Mouse (Mus musculus) heart, embryonic 13.5 days (tissue): Measurements from ENCODE around the gene Ccdc63. TPM values are rescaled to one million over a fixed set of nuclear protein-coding genes. Genes with fewer than 3 reads are reported as not detected.

Source experiments
- ATAC-seq: fragments of 200-750 bp; cut with Nextera tagmentation; 2 replicates; pipeline ENCODE4 v1.8.0; 2017; ENCODE audit warnings: moderate TSS enrichment; ENCODE audit not compliant: insufficient number of reproducible peaks, low FRiP score, low TSS enrichment; ENCODE audit errors: extremely low read depth
- H3K27ac ChIP-seq: fragments of 300-500 bp; sonication (generic); replicated peaks from 2 replicates; pipeline ENCODE4 v1.5.1; 2015; ENCODE audit warnings: moderate library complexity, mild to moderate bottlenecking, inconsistent platforms
- H3K27me3 ChIP-seq: fragments of 300-500 bp; sonication (generic); replicated peaks from 2 replicates; pipeline ENCODE4 v1.6.1; 2015; ENCODE audit warnings: mild to moderate bottlenecking, inconsistent platforms
- H3K36me3 ChIP-seq: fragments of 300-500 bp; sonication (generic); 2 replicates; pipeline ENCODE4 v1.6.1; 2015; ENCODE audit warnings: mild to moderate bottlenecking, inconsistent platforms
- H3K4me1 ChIP-seq: fragments of 300-500 bp; sonication (generic); 2 replicates; pipeline ENCODE4 v1.6.1; 2015; ENCODE audit warnings: inconsistent platforms
- H3K4me2 ChIP-seq: fragments of 300-500 bp; sonication (generic); 2 replicates; pipeline ENCODE4 v1.6.1; 2015; ENCODE audit warnings: inconsistent platforms, mild to moderate bottlenecking, moderate library complexity
- H3K4me3 ChIP-seq: fragments of 300-500 bp; sonication (generic); 2 replicates; pipeline ENCODE4 v1.5.1; 2015; ENCODE audit warnings: moderate library complexity, mild to moderate bottlenecking, inconsistent platforms
- H3K9ac ChIP-seq: fragments of 300-500 bp; sonication (generic); 2 replicates; pipeline ENCODE4 v1.6.1; 2015; ENCODE audit warnings: inconsistent platforms, mild to moderate bottlenecking, moderate library complexity
- H3K9me3 ChIP-seq: fragments of 300-500 bp; sonication (generic); 2 replicates; pipeline ENCODE4 v1.6.1; 2016; ENCODE audit warnings: inconsistent platforms
- WGBS: fragments of 180-500 bp; shearing (Covaris S2); methylation state at CpG from one replicate; pipeline ENCODE4 v1.1.7; 2015; ENCODE audit warnings: mixed read lengths; 5-methylcytosine and 5-hydroxymethylcytosine counted together
- polyA plus RNA-seq: library from polyadenylated mRNA; unstranded; fragments of >200 nt; fragmentation: Nextera tagmentation; extraction: Ambion mirVana; gene quantifications from 2 replicates; pipeline ENCODE4 v1.2.1, GENCODE M21; 2015

The Ccdc63 gene
- polyA plus RNA-seq, 1 experiment from 2014 or later: not detected

DNA sequence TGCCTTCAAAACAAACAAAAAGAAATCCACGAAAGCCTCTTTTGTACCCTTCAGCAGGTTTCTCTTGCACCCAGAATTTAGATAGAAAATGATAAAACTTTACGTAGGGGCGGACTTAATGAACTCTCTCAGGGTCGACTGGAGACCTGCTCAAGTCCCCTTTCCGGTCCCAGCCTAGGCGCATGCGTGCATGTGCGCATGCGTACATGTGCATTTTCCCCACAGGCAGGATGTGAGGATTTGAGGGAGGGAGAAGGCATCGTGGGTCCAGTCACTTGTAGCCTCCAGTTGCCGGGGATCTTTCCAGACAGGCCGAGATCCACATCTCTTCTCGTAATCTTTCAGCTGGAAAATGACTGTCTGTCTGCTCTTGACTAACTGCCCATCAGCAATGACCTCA, 59.2 kb downstream of the Ccdc63 start:
- no peak for ATAC-seq
- Histone ChIP-seq H3K36me3 (no peaks in the 10 kb centered on the region), H3K4me3 (no peak overlapping the region), H3K4me1 (peaks cover 26% of the 10 kb centered on the region), H3K9ac (no peak overlapping the region), H3K27me3 (peaks cover 8% of the 10 kb centered on the region; the same call in 1 of the 2 replicates), H3K27ac (no peak overlapping the region), H3K4me2 (no peak overlapping the region), H3K9me3 (no peaks in the 10 kb centered on the region)
- WGBS: 85% methylated on average over 13 of the region's 13 CpGs

DNA sequence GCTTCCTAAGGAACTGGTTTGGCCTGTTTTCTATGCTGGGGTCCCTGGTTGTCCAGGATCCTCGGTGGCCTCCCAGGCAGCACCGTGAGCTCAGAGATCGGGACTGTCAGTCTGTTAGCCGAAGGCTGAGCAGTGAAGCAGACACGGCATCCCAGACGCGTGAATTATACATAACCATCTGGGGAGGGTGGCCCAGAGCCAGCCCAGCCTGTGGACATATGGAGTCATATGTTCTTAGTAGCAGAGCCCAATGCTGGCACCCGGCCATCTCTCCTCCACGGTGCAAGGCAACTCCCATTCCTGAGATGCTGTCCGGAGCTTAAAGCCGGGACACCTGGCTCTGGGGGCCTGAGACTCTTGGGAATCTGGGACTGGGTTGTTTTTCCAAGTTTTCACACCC, 59.7 kb downstream of the Ccdc63 start:
- H3K36me3 ChIP-seq: no peaks in the 10 kb centered on the region
- no peak overlapping the region for H3K4me2 ChIP-seq
- no peaks in the 10 kb centered on the region for H3K9me3 ChIP-seq
- 0 out of 2 replicates have a peak overlapping the region, but pooled peaks have one; percentile 16 for H3K27ac ChIP-seq
- H3K4me3 ChIP-seq: no peak overlapping the region
- no peak overlapping the region for H3K9ac ChIP-seq
- H3K4me1 ChIP-seq: peaks cover 20% of the 10 kb centered on the region
- WGBS: 59% methylated on average over 11 of the region's 11 CpGs
- peak; percentile 15; the same call in 1 of the 2 replicates for ATAC-seq
- H3K27me3 ChIP-seq: peaks cover 8% of the 10 kb centered on the region; the same call in 1 of the 2 replicates

DNA sequence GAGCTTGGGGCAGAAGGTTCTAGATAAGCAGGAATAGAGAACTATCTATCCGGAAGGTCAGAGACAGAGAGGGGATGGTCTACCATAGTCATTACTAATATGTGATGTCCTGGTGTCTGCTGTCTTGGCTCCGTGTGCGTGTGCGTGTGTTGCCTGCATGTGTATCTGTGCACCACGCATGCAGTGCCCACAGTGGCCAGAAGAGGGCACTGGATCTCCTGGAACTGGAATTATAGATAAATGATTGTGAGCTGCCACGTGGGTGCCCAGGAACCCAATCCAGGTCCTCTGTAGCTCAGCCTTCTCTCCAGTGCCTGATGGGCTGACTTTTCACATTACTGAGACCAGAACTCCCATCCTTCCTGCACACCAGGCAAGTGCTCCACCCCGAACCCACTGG, 60.8 kb downstream of the Ccdc63 start:
- WGBS: 80% methylated on average over 7 of the region's 7 CpGs
- Histone ChIP-seq H3K4me1 (peaks cover 9% of the 10 kb centered on the region), H3K4me2 (no peak overlapping the region), H3K27ac (no peak overlapping the region), H3K9ac (no peak overlapping the region), H3K27me3 (peaks cover 8% of the 10 kb centered on the region; the same call in 1 of the 2 replicates), H3K9me3 (no peaks in the 10 kb centered on the region), H3K36me3 (no peaks in the 10 kb centered on the region), H3K4me3 (no peak overlapping the region)
- ATAC-seq: no peak

DNA sequence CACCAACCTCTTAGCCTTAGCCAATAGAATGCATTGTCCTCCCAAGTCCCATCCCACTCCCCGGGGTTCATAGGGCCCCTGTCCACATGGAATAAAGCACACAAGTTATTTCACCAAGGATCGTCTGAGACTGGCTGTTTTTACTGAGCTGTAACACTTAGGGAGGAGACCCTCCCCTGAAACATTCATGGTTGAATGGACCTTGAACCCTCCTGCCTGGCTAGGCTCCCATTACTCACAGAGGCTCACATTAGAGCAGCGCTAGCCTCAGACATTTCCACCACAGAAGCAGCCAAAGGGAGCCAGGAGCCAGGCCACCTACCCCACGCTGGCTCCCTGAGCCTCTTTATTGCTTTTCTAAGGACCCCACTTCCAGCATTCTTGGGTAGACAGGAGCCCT, 63.4 kb downstream of the Ccdc63 start:
- Histone ChIP-seq H3K36me3 (no peaks in the 10 kb centered on the region), H3K27me3 (peaks cover 8% of the 10 kb centered on the region; the same call in 1 of the 2 replicates), H3K4me1 (peaks cover 6% of the 10 kb centered on the region), H3K4me3 (no peak overlapping the region), H3K27ac (no peak overlapping the region), H3K9me3 (no peaks in the 10 kb centered on the region), H3K9ac (no peak overlapping the region), H3K4me2 (no peak overlapping the region)
- WGBS: 71% methylated on average over 4 of the region's 4 CpGs
- ATAC-seq: no peak

DNA sequence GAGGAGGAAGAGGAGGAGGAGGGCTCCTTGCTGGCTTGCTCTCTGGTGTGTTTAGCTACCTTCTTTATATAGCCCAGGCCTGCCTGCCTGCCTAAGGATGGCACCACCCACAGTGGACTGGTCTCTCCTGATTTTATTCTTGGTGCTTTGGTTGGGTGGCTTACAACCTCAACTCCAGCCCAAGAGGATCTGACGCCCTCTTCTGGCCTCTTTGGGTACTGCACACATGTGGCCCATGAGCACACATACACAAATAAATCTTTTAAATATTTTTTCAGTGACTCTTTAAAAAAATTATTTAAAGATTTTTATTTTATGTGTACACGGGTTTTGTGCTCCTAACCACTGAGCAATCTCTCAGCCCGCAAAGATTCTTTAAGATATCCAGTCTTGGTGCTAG, 64.9 kb downstream of the Ccdc63 start:
- Histone ChIP-seq H3K4me1 (peaks cover 16% of the 10 kb centered on the region), H3K27ac (no peak overlapping the region), H3K4me2 (no peak overlapping the region), H3K36me3 (no peaks in the 10 kb centered on the region), H3K9me3 (no peaks in the 10 kb centered on the region), H3K9ac (no peak overlapping the region), H3K4me3 (no peak overlapping the region), H3K27me3 (peaks cover 8% of the 10 kb centered on the region; the same call in 1 of the 2 replicates)
- ATAC-seq: no peak
- 43% methylated on average over 3 of the region's 3 CpGs for WGBS

DNA sequence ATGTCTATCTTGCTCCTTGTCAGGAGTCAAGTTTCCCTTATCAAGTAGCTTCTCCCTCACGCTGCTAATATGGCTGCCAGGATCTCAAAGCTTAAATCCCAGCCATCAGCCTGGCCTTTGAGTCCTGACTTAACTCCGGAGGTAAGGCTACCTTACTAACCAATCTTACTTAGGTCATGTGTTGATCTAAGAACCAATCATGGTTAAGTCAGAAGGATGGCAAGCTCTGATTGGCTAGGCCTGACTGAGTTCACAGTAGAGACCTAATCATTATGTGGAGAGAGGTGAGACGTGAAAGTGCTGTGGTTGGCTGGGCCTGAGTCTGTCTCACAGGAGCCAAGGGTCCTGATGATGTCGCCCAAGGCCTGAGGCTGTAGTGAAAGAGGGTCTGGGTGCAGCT, 68.6 kb downstream of the Ccdc63 start:
- Histone ChIP-seq H3K4me1 (peaks cover 33% of the 10 kb centered on the region), H3K9ac (no peak overlapping the region), H3K4me3 (no peak overlapping the region), H3K9me3 (no peaks in the 10 kb centered on the region), H3K36me3 (no peaks in the 10 kb centered on the region), H3K27me3 (peaks cover 2% of the 10 kb centered on the region; the same call in 1 of the 2 replicates), H3K27ac (peak overlapping the region; percentile 91), H3K4me2 (no peak overlapping the region)
- ATAC-seq: no peak
- 71% methylated on average over 4 of the region's 4 CpGs for WGBS

DNA sequence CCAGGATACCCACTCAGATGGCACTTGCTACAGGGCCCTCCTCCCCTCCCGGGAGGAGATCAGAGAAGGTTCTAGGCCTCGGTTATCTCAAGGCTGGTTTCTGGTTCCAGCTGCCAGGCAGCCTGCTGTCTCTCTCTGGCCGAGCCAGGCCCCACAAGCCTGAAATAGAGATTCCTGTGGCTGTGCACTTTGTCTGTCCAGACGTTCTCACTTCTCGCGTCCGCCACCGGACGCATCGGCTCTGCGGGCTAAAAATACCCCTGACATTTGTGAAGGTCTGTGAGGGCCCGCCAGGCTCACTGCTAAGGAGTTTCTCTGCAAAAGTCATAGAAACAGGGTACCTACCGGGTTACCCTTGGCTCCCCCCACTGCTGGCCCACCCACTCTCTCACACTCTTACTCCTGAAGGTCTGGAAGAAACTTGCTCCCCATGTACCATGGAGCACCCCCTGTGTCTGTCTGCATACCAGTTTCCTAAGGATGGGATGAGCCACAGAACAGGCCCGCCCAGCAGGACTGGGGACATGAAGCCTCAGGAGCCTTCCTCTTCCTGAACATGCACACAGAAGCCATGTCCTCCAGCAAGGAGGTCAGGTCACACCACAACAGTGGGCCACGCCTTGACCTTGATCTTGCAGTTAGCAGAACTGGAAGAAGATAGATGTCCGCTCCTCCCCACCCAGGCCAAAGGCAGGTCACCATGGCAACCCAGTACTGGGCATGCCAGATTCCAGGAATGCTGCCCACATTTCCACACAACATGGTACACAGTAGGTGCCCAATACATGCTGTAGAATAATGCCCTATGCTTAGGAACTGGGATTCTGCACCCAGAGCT, 69.4 kb downstream of the Ccdc63 start:
- peak overlapping the region; percentile 91 for H3K27ac ChIP-seq
- H3K9me3 ChIP-seq: peaks cover 1% of the 10 kb centered on the region; the same call in 1 of the 2 replicates
- H3K4me1 ChIP-seq: peaks cover 33% of the 10 kb centered on the region
- peak overlapping the region; percentile 32; the same call in 1 of the 2 replicates for H3K4me2 ChIP-seq
- no peaks in the 10 kb centered on the region for H3K27me3 ChIP-seq
- peak; percentile 51; the same call in 1 of the 2 replicates for ATAC-seq
- WGBS: 30% methylated on average over 16 of the region's 16 CpGs
- no peaks in the 10 kb centered on the region for H3K36me3 ChIP-seq
- peak overlapping the region; percentile 68 for H3K9ac ChIP-seq
- H3K4me3 ChIP-seq: no peak overlapping the region

DNA sequence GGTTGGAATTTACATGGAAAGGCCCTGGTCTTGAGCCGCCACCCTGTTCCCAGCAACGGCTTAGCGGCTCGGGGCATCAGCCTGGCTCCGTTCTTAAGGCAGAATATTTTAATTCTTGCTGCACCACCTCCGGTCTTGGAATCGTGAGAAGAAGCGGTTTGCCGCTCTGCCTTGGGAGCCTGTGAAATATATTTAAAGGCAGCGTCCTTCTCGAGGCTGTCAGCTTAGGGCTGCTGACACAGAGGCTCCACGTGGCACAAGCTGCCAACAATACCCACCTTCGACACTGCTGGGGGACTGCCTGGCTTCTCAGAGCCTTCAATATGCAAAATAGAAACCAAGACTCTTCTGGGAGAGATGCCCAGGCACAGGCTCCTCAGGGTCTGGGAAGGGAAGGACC, 72.1 kb downstream of the Ccdc63 start:
- H3K4me3 ChIP-seq: no peak overlapping the region
- peaks cover 42% of the 10 kb centered on the region for H3K4me1 ChIP-seq
- H3K36me3 ChIP-seq: no peaks in the 10 kb centered on the region
- H3K4me2 ChIP-seq: no peak overlapping the region
- no peak overlapping the region for H3K27ac ChIP-seq
- peaks cover 4% of the 10 kb centered on the region; the same call in 1 of the 2 replicates for H3K9me3 ChIP-seq
- H3K27me3 ChIP-seq: no peaks in the 10 kb centered on the region
- 63% methylated on average over 13 of the region's 13 CpGs for WGBS
- ATAC-seq: no peak
- peak overlapping the region; percentile 33; the same call in 1 of the 2 replicates for H3K9ac ChIP-seq

DNA sequence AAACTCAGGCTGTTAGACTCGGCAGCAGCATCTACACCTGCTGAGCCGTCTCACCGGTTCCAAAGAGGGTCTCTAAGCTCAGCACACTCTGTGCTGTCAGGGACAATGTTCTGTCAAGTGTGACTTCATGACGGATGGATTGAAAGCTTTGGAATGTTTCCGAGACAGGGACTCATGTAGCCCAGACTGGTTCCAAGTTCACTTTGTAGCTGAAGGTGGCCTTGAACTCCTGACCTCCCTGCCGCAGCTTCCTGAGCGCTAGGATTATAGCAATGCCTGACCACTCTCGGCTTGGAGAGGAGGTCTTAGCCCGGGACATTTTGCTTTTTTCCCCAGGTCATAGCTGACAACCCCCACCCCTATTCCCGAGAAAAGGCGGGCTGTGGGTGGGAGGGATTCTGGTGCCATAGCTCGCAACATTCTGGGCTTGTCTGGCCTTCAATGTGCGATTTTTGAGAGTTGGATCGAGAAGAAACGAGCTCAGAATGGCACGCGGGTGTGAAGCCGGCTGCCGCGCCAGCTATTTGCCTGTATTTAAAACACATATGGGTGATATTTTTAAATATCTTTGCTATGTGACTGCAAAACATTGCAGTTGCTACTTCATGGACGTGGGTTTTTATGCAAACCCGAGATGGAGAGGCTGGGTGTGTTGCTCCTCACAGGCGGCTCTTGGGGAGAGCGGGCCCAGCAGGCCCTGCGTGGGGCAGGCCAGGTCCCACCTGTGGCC, 77.3 kb downstream of the Ccdc63 start:
- Histone ChIP-seq H3K4me3 (no peak overlapping the region), H3K4me2 (0 out of 2 replicates have a peak overlapping the region, but pooled peaks have one; percentile 59), H3K27me3 (no peaks in the 10 kb centered on the region), H3K9ac (0 out of 2 replicates have a peak overlapping the region, but pooled peaks have one; percentile 56), H3K9me3 (peaks cover 4% of the 10 kb centered on the region; the same call in 1 of the 2 replicates), H3K27ac (peak overlapping the region; percentile 79), H3K36me3 (no peaks in the 10 kb centered on the region), H3K4me1 (peaks cover 51% of the 10 kb centered on the region)
- 63% methylated on average over 25 of the region's 25 CpGs for WGBS
- ATAC-seq: no peak

DNA sequence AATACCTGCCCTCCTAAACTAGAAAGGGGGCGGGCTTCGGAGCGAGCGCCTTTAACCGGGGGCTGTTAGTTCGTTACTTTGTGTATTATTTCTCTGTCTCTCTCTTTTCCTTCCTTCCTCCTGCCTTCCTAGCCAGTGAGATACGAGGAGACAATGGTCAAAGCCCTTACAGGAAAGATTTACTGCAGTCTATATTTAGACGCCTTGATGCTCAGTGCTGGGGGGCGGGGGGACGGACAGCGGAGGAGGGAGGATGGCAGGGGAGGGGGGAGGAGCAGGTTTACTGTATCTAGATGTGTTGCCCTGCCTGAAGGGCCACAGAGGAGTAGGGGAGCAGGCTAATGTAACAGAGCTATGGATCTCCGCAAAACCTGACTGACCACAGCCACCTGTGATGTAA, 78.1 kb downstream of the Ccdc63 start:
- peaks cover 50% of the 10 kb centered on the region for H3K4me1 ChIP-seq

DNA sequence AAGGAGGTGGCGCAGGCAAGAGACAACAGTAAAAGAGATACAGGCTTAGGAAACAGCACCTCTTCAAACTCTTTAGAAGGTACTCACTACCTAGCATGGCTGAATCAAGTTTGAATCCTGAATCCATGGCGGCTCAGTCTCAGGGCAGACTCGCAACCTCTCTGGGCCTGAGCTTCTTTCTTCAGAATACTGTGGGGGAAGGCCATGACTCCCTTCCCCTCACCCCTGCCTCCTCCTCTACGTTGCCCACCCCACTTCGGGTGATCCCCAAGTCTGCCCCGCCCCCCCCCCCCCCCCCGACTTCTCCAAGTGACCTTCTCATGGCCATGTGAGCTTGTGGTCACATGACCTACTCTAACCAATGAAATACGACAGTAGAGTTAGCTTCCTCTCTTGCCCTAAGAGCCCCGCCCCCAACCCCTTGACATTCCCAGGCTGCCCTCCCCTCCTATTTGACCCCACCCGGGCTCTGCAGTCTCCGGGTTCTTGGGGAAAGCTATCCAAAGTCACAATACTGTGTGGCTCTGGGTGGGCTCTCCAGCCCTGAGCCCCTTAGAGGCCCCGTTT, 79.8 kb downstream of the Ccdc63 start:
- Histone ChIP-seq H3K4me3 (no peak overlapping the region), H3K4me2 (peak overlapping the region; percentile 32), H3K9me3 (peaks cover 5% of the 10 kb centered on the region), H3K4me1 (peaks cover 50% of the 10 kb centered on the region), H3K27me3 (no peaks in the 10 kb centered on the region), H3K36me3 (no peaks in the 10 kb centered on the region), H3K27ac (peak overlapping the region; percentile 56), H3K9ac (no peak overlapping the region)
- WGBS: 22% methylated on average over 10 of the region's 12 CpGs
- no peak for ATAC-seq

More for the DNA sequence above, 78.1 kb downstream of the Ccdc63 start:
- no peak for ATAC-seq
- Histone ChIP-seq H3K4me3 (peak overlapping the region; percentile 13), H3K27ac (peak overlapping the region; percentile 79), H3K9me3 (peaks cover 6% of the 10 kb centered on the region), H3K27me3 (no peaks in the 10 kb centered on the region), H3K4me2 (peak overlapping the region; percentile 59), H3K36me3 (no peaks in the 10 kb centered on the region), H3K9ac (peak overlapping the region; percentile 56)
- WGBS: 11% methylated on average over 11 of the region's 12 CpGs
